ENCODE assay signal across 28 mouse cellular contexts in the genomic region with DNA sequence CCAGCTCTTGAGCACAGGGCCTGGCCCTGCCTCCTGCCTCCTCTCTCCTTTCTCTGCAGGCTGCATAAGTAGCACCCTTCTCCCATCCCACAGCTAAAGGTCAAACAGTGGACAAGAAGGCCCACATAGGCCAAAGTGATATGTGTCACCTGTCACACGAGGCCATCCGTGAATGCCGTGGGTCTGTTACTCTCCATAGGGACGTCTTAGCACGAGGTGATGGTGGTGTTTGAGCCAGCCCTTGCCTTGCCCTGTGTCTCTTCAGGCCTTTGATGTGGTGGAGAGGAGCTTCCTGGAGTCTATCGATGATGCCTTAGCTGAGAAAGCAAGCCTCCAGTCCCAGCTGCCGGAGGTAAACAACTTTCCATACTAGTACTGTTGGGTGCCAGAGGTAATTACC. TPM values are rescaled to one million over a fixed set of nuclear protein-coding genes. Genes with fewer than 3 reads are reported as not detected.
DNase-seq lines count a peak whose midpoint lies in the region; ATAC-seq lines count a peak whose summit lies in the region.
"Had no signal": no experiment of that assay in that cellular context is flagged by ENCODE, and none has a peak within 500 bp of the region (broad histone marks: within the 10 kb centered on the region; RNA-seq: fewer than 3 reads in every experiment).

No protein-coding gene starts in this region.

- H3K27ac ChIP-seq in midbrain, embryonic 15.5 days = no peak overlapping the region
- H3K27ac ChIP-seq: embryonic facial prominence, embryonic 15.5 days; heart, embryonic 13.5 days; hindbrain, embryonic 15.5 days; kidney, postnatal 0 days; limb, embryonic 15.5 days; liver, embryonic 14.5 days; midbrain, embryonic 13.5 days; neural tube, embryonic 13.5 days; stomach, postnatal 0 days had no signal

- H3K4me2 ChIP-seq in midbrain, embryonic 15.5 days = no peak overlapping the region
- H3K4me2 ChIP-seq: embryonic facial prominence, embryonic 15.5 days; heart, embryonic 13.5 days; hindbrain, embryonic 15.5 days; limb, embryonic 15.5 days; lung, embryonic 14.5 days; midbrain, embryonic 13.5 days; neural tube, embryonic 13.5 days had no signal

- H3K9ac ChIP-seq in midbrain, embryonic 15.5 days = no peak overlapping the region
- H3K9ac ChIP-seq: embryonic facial prominence, embryonic 15.5 days; hindbrain, embryonic 15.5 days; limb, embryonic 15.5 days; liver, embryonic 14.5 days; lung, embryonic 14.5 days; midbrain, embryonic 13.5 days; neural tube, embryonic 13.5 days had no signal

- DNase-seq in CD4-positive helper T cell, adult 2 months (ENCODE audit: low read depth, low spot score) = peak; percentile 81
- peak; percentile 64 for DNase-seq in CD4-positive, CD25-positive, alpha-beta regulatory T cell, adult 2 months (ENCODE audit: low read depth, low spot score)
- DNase-seq in thymus, postnatal 10 days (ENCODE audit: low spot score in 2 of 2) = peak; percentile 24 to 37
- DNase-seq in retina, embryonic 14.5 days (ENCODE audit: low spot score) = no peak
- no peak for DNase-seq in left cerebral cortex, adult 18-20 months (ENCODE audit: low spot score in 2 of 2)
- DNase-seq: adrenal gland, adult 8-10 months; cerebellum, adult 2 months; gastrocnemius, postnatal 25 days; heart, adult 18-20 months; heart, postnatal 36 days; kidney, adult 11 months; left cerebral cortex, postnatal 4 days; lung, embryonic 14.5 days; lung, postnatal 36 days; right cerebral cortex, postnatal 4 days had no signal

- H3K9me3 ChIP-seq in midbrain, embryonic 15.5 days = no peaks in the 10 kb centered on the region
- H3K9me3 ChIP-seq: embryonic facial prominence, embryonic 15.5 days; heart, embryonic 13.5 days; hindbrain, embryonic 15.5 days; limb, embryonic 15.5 days; megakaryocyte, embryonic 14.5 days; midbrain, embryonic 13.5 days; neural tube, embryonic 13.5 days had no signal

- ATAC-seq in inflammation-experienced regulatory T-cells, adult 6 months = peak; percentile 95
- ATAC-seq in midbrain, embryonic 15.5 days (replicated peaks) = no peak
- ATAC-seq: forebrain, embryonic 14.5 days; midbrain, embryonic 13.5 days had no signal

- H3K4me3 ChIP-seq in midbrain, embryonic 15.5 days = no peak overlapping the region
- H3K4me3 ChIP-seq: embryonic facial prominence, embryonic 15.5 days; heart, embryonic 13.5 days; hindbrain, embryonic 15.5 days; limb, embryonic 15.5 days; megakaryocyte, embryonic 14.5 days; midbrain, embryonic 13.5 days; neural tube, embryonic 13.5 days had no signal

- WGBS in midbrain, embryonic 15.5 days = 96% methylated on average over 7 of the region's 7 CpGs

- H3K27me3 ChIP-seq in midbrain, embryonic 15.5 days (replicated peaks) = no peaks in the 10 kb centered on the region
- H3K27me3 ChIP-seq: embryonic facial prominence, embryonic 15.5 days; heart, embryonic 13.5 days; hindbrain, embryonic 15.5 days; limb, embryonic 15.5 days; megakaryocyte, embryonic 14.5 days; midbrain, embryonic 13.5 days; neural tube, embryonic 13.5 days had no signal

- H3K4me1 ChIP-seq in midbrain, embryonic 15.5 days = no peaks in the 10 kb centered on the region; the same call in 1 of the 2 replicates
- H3K4me1 ChIP-seq: embryonic facial prominence, embryonic 15.5 days; hindbrain, embryonic 15.5 days; limb, embryonic 15.5 days had no signal

- H3K36me3 ChIP-seq in midbrain, embryonic 15.5 days (replicated peaks) = peaks cover 29% of the 10 kb centered on the region

RNA-seq across cellular contexts. Expression of a gene that starts 16.6 kb away (rescaled TPM):
- 10 to 100 TPM; 12.2 to 15.9 (median 12.3) TPM for polyA plus RNA-seq in inflammation-experienced regulatory T-cells, adult 6 months (2017; shearing (Covaris generic))
- polyA plus RNA-seq in midbrain, embryonic 15.5 days (2015; fragmentation: Nextera tagmentation; extraction: Ambion mirVana) = 42.5 and 43.5 TPM in 2 replicates
- 10 to 100 TPM; 23.8 to 25.7 TPM for total RNA-seq in left cerebral cortex, adult 18-20 months (2021)

RNA-seq across cellular contexts. Expression of a gene that starts 24.0 kb away (rescaled TPM):
- not detected for polyA plus RNA-seq in inflammation-experienced regulatory T-cells, adult 6 months (2017; shearing (Covaris generic))
- 15.5 and 16.3 TPM in 2 replicates for polyA plus RNA-seq in midbrain, embryonic 15.5 days (2015; fragmentation: Nextera tagmentation; extraction: Ambion mirVana)
- 100 to 1,000 TPM; 124 TPM for total RNA-seq in left cerebral cortex, adult 18-20 months (2021)

RNA-seq across cellular contexts. Expression of a gene that starts 57.8 kb away (rescaled TPM):
- polyA plus RNA-seq in inflammation-experienced regulatory T-cells, adult 6 months (2017; shearing (Covaris generic)) = 1,000 to 10,000 TPM; 2,844 to 4,969 (median 3,861) TPM
- 522 and 525 TPM in 2 replicates for polyA plus RNA-seq in midbrain, embryonic 15.5 days (2015; fragmentation: Nextera tagmentation; extraction: Ambion mirVana)
- 100 to 1,000 TPM; 526 to 554 TPM for total RNA-seq in left cerebral cortex, adult 18-20 months (2021)

RNA-seq across cellular contexts. Expression of a gene that starts 58.4 kb away (rescaled TPM):
- polyA plus RNA-seq in inflammation-experienced regulatory T-cells, adult 6 months (2017; shearing (Covaris generic)) = 1 to 10 TPM in 1 of 3 experiments, under 1 TPM in 1, not detected in 1; 0.77 to 1.7 TPM
- polyA plus RNA-seq in midbrain, embryonic 15.5 days (2015; fragmentation: Nextera tagmentation; extraction: Ambion mirVana) = 61.4 and 62.1 TPM in 2 replicates
- 100 to 1,000 TPM; 421 to 438 TPM for total RNA-seq in left cerebral cortex, adult 18-20 months (2021)

Comparison
In these comparisons a context has a peak if more than half of its experiments do, and no peak if none do; other contexts are left out.
1. DNase-seq: peak in CD4-positive helper T cell, adult 2 months (single experiment), CD4-positive, CD25-positive, alpha-beta regulatory T cell, adult 2 months (single experiment) and thymus, postnatal 10 days (2 of 2); none in retina, embryonic 14.5 days (single experiment) and left cerebral cortex, adult 18-20 months (0 of 2).
2. RNA of a gene that starts 24.0 kb away (polyA plus RNA-seq): 15.5 to 16.3 TPM in midbrain, embryonic 15.5 days; not detected in inflammation-experienced regulatory T-cells, adult 6 months; every median in the first group is over 10 times any median in the second.